Mouse (Mus musculus) adrenal gland, postnatal 36 days (tissue): ENCODE measurements around the gene Tnfaip2. TPM values are rescaled to one million over a fixed set of nuclear protein-coding genes. Genes with fewer than 3 reads are reported as not detected.
A peak's percentile ranks its signal among the peaks of the same experiment; 100 is the strongest.

ENCODE experiments used
- DNase-seq, 2 experiments: peaks; one replicate each; pipeline ENCODE4 v3.0.0; 2021; ENCODE audit warnings: mixed read lengths in 1 of 2
- total RNA-seq, 2 experiments: library from RNA; stranded (reverse); gene quantifications; 2 replicates each; pipeline ENCODE4 v1.2.3; 2021

Gene Tnfaip2
- total RNA-seq, 2 experiments from 2014 or later: 13.9 to 14.3 TPM

- no peak for DNase-seq
Measured at GRCm38 (mm10) chr12:111445161-111445889, 3.1 kb downstream of the Tnfaip2 start.

DNA sequence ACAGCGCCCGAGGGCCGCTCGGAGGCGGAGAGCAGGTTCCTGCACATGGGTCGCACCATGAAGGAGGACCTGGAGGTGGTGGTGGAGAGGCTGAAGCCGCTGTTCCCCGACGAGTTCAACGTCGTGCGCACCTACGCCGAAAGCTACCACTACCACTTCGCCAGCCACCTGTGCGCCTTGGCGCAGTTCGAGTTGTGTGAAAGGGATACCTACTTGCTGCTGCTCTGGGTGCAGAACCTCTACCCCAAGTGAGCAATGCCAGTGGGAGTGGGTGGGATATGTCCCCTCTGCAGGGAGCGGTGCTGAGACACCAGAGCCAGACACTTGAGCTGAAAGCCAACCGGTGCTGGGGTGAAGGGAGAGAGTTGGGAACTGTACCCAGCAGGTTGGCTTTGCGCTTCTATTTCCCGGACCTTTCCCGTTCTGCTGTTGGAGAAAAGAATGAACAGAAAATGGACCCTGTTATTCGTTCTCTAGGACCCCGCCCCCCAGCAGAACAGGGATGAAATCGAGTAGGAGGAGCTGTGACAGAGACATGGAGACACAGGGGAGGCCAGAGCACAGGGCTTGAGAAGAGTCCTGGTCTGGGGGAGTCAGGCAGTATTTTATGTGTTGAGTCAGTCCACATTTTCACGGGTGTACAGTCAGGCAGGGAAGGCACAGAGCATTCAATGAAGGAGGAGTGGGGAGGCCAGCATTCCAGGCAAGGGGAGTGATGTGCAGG is 3.8 kb downstream of the Tnfaip2 start:
- no peak for DNase-seq

DNA sequence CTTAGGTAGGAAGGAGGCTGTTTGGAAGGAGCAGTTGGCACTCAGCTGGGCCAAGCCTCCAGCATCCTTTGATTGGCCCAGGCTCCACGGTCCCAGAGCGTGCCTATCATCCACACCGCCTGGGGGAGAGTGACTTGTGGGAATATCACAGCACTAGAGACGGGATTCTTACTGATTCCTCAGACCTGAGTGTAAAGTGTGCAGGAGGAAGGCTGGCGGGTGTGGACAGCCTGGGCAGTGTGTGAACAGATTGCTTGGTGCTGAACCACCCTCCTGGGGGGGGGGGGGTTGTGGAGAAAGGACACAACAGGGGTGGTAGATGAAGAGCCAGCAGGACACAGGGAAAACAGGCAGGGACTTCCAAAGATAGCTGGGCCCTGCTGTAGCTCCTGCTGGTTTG is 4.5 kb downstream of the Tnfaip2 start:
- DNase-seq: no peak

DNA sequence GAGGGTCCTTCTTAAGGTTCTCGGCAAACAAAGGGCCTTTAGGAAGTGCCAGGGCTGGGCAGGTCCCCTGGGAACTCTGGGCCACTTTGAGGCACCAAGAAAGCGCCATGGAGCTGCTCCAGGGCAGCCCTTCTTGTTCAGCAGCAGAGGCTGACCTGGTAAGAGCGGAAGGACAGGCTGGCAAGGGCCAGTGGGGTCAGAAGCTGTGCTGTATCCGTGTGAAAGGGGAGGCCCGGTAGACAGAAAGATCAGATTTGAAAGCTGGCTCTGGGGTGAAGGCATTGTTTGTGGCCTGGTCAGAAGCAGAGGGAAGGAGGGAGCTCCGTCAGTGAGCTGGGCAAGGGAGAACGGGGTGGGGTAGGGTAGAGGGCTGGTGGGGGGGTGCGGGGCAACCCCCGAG is 5.1 kb downstream of the Tnfaip2 start:
- DNase-seq: no peak

GRCm38 (mm10) chr12:111447898-111448760 is 5.9 kb downstream of the Tnfaip2 start:
- DNase-seq: no peak

- DNase-seq: peak; percentile 75 to 80
Measured at GRCm38 (mm10) chr12:111448931-111449705, 6.8 kb downstream of the Tnfaip2 start.

- peak; percentile 64 to 77 for DNase-seq
Measured at GRCm38 (mm10) chr12:111450359-111450758, 8.1 kb downstream of the Tnfaip2 start.

GRCm38 (mm10) chr12:111451561-111451960 is 9.3 kb downstream of the Tnfaip2 start:
- DNase-seq: no peak

- DNase-seq: no peak
Measured at GRCm38 (mm10) chr12:111454021-111454420, 11.8 kb downstream of the Tnfaip2 start.

DNA sequence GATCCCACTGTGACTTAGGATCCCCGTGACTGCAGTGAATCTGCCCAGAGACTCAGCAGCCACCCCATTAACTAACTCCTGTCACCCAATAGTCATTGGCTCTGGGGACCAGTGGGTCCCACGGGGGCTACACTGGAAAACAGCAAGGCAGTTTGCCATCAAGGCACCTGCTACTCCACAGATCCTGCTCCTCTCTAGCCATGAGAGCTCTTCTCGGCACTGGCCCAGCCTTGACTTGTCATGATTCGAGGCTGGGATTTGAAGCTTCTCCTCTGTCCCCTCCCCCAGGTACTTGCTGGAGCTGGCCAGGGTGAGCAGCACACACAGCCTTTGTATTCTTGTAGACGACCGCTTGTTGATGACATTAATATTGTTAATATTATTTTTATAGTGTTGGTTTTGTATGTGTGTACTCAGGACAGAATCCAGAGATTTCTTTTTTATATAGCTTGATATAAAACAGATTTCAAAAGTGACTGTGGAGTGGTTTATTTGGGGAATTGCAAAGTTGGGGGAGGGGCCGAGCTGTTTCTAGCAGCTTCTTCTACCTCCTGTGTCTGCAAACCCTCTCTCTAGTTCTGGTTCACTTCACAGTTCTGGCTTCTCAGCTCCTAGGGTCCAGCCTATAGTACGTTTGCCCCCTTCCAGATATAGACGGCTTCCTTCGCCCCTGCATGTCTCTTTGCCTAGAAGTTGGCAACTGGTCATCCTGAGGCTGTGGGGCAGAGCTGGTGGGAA is 12.4 kb downstream of the Tnfaip2 start:
- DNase-seq: no peak

DNA sequence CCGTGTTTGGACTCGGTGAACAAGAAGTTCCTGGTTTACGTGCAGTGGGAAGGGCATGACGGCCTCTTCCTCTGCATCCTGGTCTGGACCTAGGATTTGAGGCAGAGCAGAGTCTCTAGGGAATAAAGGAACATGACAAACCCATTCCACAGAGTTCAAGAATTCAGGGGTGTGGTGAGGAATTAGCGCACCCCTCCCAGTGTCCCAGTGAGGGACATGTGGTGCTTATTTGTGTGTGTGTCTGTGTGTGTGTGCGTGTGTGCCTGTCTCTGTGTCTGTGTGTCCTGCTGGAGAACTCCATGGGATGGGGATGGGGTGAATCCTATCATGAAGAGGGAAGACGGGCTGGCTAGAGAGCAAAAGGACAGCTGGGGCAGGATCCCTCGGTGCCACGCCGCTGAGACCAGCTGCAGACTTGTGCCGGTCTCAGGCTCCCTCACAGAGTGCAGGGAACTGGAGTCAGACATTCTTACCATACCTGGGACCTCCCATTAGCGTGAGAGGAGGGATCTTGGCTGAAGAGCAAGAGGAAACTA is 13.1 kb downstream of the Tnfaip2 start:
- no peak for DNase-seq

- DNase-seq: no peak
Measured at GRCm38 (mm10) chr12:111455860-111456259, 13.6 kb downstream of the Tnfaip2 start.

DNA sequence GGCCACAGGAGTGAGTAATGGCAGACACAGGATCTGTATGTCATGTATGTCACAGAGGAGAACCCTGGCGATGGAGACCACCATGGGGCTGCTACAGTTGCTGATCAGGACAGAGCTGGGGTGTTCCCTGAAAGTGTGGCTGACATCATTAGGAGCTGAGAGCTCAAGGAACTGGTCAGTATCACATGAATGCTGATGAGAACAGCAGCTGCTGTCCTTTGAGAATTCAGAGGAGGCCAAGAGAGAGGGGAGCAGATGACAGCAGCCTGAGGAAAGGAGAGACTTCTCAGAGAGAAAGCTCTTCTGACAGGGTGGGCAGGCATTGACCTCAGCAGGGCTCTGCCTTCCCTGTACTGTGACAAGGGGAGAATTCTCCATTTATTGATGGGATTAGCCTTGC is 15.5 kb downstream of the Tnfaip2 start:
- DNase-seq: no peak

DNA sequence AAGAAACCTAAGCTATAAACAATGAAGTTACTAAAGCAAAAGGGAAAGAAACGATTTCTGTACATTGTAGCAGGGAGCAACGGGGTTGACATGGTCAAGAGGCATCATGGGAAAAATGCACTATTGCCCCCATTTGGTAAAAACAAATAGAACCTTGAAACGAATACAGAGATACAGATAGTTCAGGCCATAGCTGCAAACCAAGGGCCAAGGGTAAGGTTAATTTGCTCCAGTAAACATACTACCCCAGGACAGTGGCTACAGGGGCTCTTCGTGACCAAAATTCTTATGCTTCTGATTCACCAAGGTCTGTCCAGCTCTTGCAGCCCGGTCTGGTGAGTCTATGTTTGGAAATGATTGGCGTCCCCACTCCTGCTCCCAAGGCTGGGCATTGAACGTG is 21.3 kb downstream of the Tnfaip2 start:
- no peak for DNase-seq

DNA sequence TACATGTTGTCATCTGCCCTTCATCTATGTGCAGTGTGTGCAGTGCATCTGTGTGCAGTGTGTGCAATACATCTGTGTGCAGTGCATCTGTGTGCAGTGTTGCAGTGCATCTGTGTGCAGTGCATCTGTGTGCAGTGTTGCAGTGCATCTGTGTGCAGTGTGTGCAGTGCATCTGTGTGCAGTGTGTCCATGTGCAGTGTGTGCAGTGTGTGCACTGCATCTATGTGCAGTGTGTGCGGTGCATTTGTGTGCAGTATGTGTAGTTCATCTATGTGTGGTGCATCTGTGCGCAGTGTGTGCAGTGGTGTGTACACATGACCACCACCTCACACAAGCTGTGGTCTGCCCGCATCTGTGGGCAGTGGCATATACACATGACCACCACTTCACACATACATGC is 24.1 kb downstream of the Tnfaip2 start:
- no peak for DNase-seq

GRCm38 (mm10) chr12:111468206-111468605 is 25.9 kb downstream of the Tnfaip2 start:
- DNase-seq: no peak

DNA sequence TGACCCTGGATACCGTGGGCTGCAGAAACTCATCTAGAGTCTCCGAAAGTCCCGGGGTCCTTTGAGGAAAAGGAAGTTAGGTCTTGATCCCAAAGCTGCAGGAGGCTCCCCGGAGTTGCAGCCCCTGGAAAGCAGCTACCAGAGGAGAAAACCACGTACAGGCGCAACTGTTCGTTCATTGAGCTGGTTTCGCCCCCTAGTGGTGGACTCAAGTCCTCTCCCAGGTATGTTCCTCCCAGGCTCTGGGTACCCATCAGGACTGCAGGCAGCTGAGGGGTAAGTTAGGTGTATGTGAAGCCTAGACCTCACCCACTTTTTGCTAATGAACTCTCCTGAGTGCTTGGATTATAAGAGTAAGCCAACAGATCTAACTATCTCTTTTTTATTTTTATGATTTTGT is 27.2 kb downstream of the Tnfaip2 start:
- DNase-seq: peak; percentile 78 to 87

- DNase-seq: no peak
Measured at GRCm38 (mm10) chr12:111471119-111471518, 28.9 kb downstream of the Tnfaip2 start.

DNA sequence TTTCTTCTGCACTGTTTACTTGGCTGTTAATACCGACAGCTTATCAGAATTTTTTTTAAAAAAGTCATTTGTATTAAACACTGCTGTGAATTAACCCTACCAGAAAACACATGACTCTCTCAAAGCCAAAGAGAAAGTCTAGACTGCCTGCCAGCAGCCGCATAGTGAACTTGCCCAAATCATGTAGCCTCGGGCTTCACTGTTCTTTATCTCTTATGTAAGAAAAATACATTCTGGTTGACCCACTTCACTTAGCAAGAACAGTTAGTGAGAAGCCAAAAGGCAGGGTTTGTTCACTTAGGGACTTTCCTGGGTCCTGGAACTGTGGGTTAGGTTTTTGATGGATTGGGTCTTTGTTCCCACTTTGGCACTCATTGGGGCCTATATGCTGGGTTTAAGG is 29.5 kb downstream of the Tnfaip2 start:
- DNase-seq: no peak

- no peak for DNase-seq
Measured at GRCm38 (mm10) chr12:111472886-111473285, 30.6 kb downstream of the Tnfaip2 start.

- no peak for DNase-seq
Measured at GRCm38 (mm10) chr12:111474384-111474783, 32.1 kb downstream of the Tnfaip2 start.
